Mouse (Mus musculus) liver, postnatal 0 days (tissue): ENCODE data around the gene Nfib.

Source experiments
- CTCF ChIP-seq: sonication (generic); IDR thresholded peaks from 2 replicates; pipeline ENCODE4 v1.5.1; 2016; ENCODE audit warnings: antibody characterized with exemption, low read depth
- EP300 ChIP-seq: IDR thresholded peaks from 2 replicates; pipeline ENCODE4 v1.6.1; 2016; ENCODE audit warnings: antibody characterized with exemption, low read depth, mild to moderate bottlenecking

DNA sequence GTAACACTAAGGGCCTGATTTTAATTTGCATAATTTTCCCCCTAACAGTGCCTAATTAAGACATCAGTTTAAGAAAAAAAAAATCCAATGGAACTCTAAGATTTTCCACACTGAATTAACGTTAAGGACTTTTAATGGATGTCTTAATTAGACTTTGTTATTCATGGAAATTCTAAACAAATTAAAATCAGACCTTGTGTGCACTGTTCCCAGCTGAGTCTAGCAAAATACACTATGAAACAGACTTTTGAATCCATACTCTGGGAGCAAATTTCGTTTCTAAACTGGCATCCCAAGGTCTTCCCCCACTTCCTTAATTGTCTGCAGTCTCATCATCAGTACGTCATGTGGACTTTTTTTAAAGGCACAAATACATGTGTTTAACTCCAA lies 379.4 kb downstream of the Nfib start:
- no peak for TF ChIP-seq EP300
- TF ChIP-seq CTCF = no peak
